Mouse (Mus musculus): ENCODE results near the gene Lcmt1. TPM values are rescaled to one million over a fixed set of nuclear protein-coding genes. Genes with fewer than 3 reads are reported as not detected.

The Lcmt1 gene
- polyA plus RNA-seq, 1 experiment = 0.30 TPM

GRCm38 (mm10) chr7:123467961-123468360 is 98.4 kb downstream of the Lcmt1 start:
- Histone ChIP-seq H3K27me3 (ENCODE audit: control insufficient read depth) (no peaks in the 10 kb centered on the region), H3K9me3 (ENCODE audit: control insufficient read depth, low read length) (no peaks in the 10 kb centered on the region), H3K36me3 (ENCODE audit: control insufficient read depth) (peaks cover 12% of the 10 kb centered on the region), H3K4me3 (replicated peaks) (no peak overlapping the region), H3K4me1 (ENCODE audit: control insufficient read depth) (peaks cover 17% of the 10 kb centered on the region)
- no peak for TF ChIP-seq TAL1 (IDR thresholded peaks at IDR 0.05; ENCODE audit: low read length)
- no peak for TF ChIP-seq GATA1 (IDR thresholded peaks at IDR 0.05; ENCODE audit: low read length)

Other genes with a start within 250 kb of the Lcmt1 start
- gene Tnrc6a, start 245.9 kb upstream of the Lcmt1 start, polyA plus RNA-seq (2012) = 1.1 and 1.8 TPM in 2 replicates
- not detected in 2 replicates for gene Slc5a11, start 155.0 kb upstream of the Lcmt1 start, polyA plus RNA-seq (2012)
- 3.8 and 4.6 TPM in 2 replicates for gene Arhgap17, start 131 bp downstream of the Lcmt1 start, polyA plus RNA-seq (2012)
- gene Aqp8, start 92.5 kb downstream of the Lcmt1 start, polyA plus RNA-seq (2012) = not detected in 2 replicates
- gene Zkscan2, start 130.7 kb downstream of the Lcmt1 start, polyA plus RNA-seq (2012) = not detected in 2 replicates

Measured in erythroblast, embryonic 14.5 days (primary cell).